Mouse (Mus musculus) layer of hippocampus, adult 9-10 months (tissue): Measurements from ENCODE around the gene Ntng2.

ENCODE experiments used
- DNase-seq: peaks from one replicate; pipeline ENCODE4 v3.0.0; 2022; ENCODE audit warnings: low spot score

Gene Ntng2

DNA sequence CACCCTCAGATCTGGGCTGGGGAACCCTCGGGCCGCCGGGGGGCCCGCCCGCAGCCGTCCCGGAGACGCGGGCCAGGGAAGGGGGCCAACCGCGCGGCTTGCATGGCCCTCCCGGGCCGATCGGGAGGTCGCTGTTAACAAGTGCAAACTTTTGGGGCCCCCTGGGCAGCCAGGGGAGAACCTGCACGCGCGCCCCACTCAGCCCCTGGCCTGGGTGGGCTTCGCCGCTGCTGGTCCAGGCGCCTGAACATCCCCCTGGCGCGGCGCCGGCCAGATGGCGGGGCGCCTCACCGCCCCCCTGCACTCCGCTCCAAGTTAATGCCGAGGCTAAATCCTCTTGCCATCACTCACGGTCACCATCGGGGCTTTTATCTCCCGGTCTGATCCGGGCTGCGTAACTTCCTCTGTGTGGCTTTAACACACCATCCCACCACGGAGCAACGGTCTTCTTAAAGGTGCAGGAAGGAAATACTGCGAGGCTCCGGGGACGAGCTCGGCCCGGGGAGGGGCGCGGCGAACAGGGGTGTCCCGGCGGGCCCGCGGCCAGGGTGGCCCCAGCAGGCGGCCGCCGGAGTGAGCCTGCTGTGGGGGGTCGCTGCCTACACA, at the start of gene Ntng2:
Gene Ntng2, minus strand, starts transcription at position 407 of the 606 bp plus-strand sequence.
- DNase-seq: no peak

- DNase-seq: no peak
These were observed 42.8 kb upstream of the Ntng2 start for GRCm38 (mm10) chr2:29295557-29295956.

- no peak for DNase-seq
These were observed 34.8 kb upstream of the Ntng2 start for GRCm38 (mm10) chr2:29287651-29288050.

GRCm38 (mm10) chr2:29277703-29278121, 24.9 kb upstream of the Ntng2 start:
- no peak for DNase-seq

- no peak for DNase-seq
These were observed 19.2 kb upstream of the Ntng2 start for GRCm38 (mm10) chr2:29271803-29272518.

GRCm38 (mm10) chr2:29271098-29271497, 18.3 kb upstream of the Ntng2 start:
- DNase-seq: no peak

DNA sequence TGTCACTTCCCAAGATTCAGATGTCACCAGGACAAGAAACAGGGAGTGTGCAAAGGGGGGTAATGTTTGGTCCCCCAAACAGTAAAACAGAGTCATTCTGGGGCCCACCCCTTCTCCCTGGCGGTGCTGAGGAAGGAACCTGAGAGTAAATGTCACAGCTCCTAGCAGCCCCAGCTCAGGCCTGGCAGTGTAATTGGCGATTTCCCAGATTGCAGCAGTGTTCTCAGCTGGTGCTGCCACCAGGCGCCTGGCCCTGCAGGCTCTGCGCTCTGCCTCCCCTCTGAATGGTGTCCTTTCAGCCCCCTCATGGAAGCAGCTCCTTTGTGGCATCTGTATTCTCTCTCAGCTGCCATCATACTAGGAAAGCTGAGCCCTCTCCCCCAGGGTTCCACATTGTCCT, 14.0 kb upstream of the Ntng2 start:
- DNase-seq: no peak

DNA sequence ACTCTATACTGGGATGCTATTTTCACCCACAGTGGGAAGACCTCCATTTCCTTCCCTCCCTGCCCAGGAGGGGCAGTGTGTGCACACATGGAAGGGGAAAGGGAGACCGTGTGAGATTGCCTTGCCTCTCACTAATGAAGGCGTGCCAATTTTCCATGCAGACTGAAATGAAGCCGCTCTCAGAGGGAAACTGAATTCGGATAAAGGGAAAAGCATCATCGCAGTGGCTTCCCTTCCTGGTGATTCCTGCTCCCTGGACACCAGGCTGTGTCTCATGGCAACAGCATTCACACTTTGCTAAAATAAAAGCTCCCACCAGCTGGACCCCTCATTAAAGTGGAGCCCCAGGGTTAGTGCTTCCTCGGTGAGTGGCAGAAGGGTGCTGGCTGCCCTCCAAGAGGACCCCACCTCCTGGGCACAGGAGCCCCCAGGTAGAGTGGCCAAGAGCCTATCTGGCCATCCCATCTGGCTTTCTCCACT, 9.7 kb upstream of the Ntng2 start:
- DNase-seq: no peak

- DNase-seq: no peak
These were observed 8.3 kb upstream of the Ntng2 start for GRCm38 (mm10) chr2:29261126-29261525.

DNA sequence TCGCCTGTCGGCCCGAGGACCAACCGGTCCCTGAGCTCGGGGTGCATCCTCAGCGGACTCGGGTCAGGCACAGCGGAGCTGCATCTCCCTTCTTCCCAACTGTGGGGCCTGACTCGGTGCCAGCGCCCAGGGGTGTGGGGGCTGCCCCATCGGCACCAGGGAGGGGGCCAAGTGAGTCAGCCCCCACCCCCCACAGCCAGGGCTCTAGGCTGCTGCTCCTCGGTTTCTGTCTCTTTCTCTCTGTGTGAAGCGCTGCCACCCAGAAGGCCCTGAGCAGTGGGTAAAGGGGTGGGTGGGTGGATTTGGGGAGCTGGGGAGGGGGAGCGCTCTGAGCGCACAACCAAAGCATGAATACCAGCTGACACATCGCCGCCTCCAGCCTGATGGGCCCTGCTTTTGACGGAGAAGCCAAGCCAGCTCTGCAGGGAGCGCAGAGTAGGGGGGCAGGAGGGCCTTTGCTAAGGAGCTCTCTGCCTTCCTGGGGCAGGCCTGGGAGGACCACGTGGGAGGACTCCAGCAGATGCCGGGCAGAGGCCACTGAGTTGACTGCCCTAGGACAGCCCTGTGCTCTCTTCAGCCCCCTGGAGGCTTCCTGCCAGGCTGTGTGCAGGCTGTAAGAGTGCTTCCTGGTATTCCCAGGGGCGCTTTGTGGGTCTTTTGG, 530 bp upstream of the Ntng2 start:
- DNase-seq: no peak

DNA sequence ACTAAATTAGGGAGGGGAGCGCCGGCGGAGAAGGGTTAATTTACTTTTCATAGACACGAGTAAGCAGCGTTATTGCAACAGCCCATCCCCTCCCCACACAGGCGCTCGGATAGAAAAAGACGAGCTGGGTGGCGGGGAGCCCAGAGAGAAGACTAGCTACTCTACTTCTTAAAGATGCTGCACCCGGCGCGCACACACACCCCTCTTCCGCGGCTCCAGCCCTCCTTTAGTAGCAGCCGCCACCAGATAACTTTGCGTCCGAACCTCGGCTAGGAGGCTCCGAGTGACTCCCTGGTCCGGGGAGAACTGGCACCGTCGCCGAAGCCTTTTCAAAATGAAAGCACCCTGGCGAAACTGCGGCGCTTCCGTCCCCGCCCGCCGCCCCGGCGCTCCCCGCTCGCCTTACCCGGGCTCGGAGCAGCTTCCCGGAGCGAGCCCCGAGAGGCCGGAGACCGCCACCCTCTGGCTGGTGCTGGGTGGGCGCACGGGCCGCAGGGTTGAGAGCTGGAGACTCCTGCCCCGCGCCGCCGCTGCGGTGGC, 676 bp downstream of the Ntng2 start:
- DNase-seq: no peak

DNA sequence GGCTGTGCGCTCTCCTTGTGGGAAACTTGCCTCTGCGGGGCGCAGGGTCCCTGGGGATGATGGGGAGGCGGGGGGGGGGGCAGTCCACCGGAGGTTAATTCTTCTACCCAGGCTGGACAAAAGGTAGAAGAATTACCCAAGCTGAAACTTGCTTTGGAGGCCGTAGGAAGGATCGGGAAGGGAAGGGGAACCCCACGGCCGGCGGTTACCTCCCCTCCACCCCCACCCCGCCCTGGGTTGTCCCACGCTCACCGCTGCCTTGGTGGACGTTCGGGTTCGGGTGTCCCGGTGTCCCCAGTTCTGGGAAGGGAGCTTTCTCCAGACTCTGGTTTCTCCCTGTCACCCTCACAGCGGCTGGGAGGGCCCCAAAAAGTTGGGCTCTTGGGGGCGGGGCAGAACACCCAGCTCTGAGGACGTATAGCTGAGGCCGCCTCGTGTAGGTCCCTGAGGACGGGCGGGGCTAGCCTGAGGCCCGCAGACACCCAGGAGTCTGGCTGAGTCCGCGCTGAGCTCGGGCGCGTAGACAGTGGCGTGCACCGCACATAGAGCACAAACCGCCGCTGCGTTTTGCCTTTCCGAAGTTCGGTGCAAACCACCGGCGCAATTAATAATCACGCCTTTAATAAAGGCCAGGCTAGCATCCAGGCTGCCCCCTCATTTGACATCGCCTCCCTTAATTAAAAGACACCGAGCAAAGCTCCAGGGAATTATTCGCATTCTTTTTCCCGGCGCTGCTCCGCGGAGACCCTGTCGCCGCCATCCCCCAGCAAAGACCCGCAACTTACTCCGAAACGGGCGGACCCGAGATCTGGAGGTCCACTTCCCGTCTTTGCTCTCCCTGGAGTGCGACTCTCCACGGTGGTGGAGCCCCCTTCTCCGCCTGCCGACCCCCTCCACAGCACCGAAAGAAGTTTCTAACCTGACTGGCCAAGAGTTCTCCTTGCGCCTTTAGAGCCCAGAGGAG, 1.4 kb downstream of the Ntng2 start:
- DNase-seq: no peak

DNA sequence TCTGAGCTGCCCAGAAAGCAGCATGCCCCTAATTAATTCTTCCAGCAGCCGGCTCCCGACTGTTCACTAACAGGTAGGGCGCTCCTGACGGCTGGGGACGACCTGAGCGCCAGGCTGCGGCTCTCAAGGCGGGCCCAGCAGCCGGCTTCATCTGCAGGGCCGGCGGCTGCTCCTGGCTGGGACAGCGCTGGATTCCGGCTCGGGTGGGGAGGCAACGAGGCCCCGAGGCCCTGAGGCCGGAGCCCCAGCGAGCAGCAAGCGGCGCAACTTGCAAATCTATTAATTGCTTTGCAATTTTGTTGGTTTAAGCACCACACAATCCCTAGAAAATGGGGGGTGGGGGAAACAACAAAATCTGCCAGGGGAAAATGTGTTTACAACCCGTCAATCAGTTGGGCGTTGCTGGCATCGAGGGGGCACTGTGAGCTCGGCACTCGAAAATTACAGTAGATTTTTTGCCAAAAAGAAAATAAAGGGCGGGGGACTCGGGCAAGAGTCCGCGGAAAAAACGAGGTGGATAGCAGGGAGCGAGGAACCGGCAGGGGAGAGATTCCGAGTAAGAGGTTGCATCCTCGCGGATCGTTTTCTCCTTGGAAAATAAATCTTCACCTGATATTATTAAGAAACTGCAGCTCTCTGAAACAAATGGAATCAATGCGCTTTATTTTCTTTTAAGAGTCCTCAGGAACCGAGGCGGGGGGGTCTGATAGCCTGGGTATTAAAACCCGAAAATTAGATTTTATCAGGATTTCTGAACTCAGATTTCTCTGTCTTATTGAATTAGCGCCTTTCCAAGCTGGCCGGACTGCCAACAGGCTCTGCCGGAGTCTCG, 2.3 kb downstream of the Ntng2 start:
- DNase-seq: no peak

- no peak for DNase-seq
These were observed 3.0 kb downstream of the Ntng2 start for GRCm38 (mm10) chr2:29249852-29250251.

DNA sequence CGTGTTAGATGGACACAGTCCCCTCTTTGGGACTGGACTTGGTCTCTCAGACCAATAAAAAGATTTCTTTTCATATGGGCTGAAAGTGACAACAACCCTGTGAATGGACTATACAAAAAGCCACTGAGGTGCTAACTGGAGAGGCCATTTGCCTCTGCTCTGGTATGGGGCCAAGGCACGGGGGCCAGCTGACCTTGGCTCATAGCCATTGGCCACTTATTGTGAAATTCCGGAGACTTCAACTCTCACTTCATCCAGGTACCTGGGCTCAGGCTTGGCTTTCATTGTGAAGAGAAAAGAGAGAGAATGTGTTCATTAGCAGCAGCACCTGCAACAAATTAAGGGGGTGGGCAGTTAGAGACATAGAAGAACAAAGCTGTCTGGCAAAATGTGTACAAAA, 4.3 kb downstream of the Ntng2 start:
- no peak for DNase-seq

- DNase-seq: no peak
These were observed 5.4 kb downstream of the Ntng2 start for GRCm38 (mm10) chr2:29247386-29247785.

- DNase-seq: no peak
These were observed 5.9 kb downstream of the Ntng2 start for GRCm38 (mm10) chr2:29246891-29247290.

DNA sequence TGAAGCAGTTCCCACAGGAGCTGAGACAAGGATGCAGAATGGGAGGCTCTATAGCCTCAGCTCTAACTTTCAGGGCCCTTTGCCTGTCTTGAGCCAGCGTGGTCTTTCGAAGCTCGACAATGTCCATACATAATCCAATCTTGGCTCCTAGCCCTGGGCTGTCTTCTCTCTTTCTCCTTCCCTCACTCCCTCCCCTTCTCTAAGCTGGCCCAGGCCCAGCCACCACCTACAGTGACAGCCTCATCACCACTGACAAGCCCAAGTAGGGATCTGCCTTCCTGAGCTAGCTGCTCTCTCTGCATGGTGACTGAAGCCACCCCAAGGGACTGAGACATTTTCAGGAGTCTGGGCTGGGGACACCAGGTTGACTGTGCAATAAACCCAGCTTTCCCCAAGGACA, 6.5 kb downstream of the Ntng2 start:
- DNase-seq: no peak

- no peak for DNase-seq
These were observed 7.4 kb downstream of the Ntng2 start for GRCm38 (mm10) chr2:29245341-29245779.

DNA sequence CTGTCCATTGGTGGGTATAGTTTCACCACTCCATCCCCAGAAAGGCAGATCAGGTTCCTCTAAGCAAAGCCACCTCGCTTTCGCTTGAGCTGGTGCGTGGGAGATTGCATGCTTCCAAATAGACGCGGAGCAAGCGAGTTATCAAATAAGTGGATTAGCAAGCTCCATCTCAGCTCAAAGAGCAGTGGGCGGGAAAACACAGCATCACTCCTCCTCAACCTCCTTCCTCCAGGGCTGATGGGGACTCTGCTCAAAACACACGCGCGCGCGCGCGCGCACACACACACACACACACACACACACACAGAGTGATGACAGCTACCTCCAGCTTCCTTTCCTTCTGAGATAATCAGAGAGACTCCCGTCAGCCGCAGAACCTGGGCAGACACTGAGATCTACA, 13.5 kb downstream of the Ntng2 start:
- DNase-seq: no peak

DNA sequence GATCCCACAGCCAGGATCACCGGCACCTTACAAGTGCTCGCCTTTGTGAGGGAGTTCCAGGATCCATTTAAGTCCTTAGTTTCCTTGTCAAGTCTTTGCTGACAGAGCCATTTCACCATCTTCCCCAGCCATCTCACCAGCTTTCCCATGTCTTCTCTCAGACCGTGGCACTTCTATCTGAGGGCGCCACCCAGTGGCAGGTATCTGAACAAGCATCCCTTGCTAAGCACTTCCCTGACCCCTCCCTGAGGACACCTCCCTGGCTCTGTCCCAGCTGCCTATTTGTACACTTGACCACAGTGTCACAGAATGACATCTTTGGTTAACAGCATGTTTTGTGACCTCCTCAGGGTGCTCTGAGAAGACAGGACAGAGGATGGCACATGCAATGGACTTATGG, 15.2 kb downstream of the Ntng2 start:
- DNase-seq: no peak
